Mouse (Mus musculus): Measurements from ENCODE around the gene Fam118b.

The Fam118b gene

GRCm38 (mm10) chr9:35282006-35282850 lies 14.6 kb upstream of the Fam118b start:
- Histone ChIP-seq H3K36me3 (ENCODE audit: insufficient read depth, low read length) (peaks cover 9% of the 10 kb centered on the region), H3K27me3 (ENCODE audit: insufficient read depth, low read length) (peaks cover 6% of the 10 kb centered on the region; the same call in 1 of the 2 replicates), H3K4me3 (replicated peaks; ENCODE audit: low read length) (no peak overlapping the region), H3K9me3 (ENCODE audit: low read length) (peaks cover 4% of the 10 kb centered on the region; the same call in 1 of the 2 replicates), H3K4me1 (replicated peaks; ENCODE audit: low read depth, low read length) (no peaks in the 10 kb centered on the region; the same call in 1 of the 2 replicates)
- no peak for TF ChIP-seq NANOG (IDR thresholded peaks at IDR 0.05; ENCODE audit: borderline replicate concordance, low read length)
- no peak for TF ChIP-seq POU5F1 (IDR thresholded peaks at IDR 0.05; ENCODE audit: borderline replicate concordance, low read length)
- TF ChIP-seq CTCF (conservative IDR thresholded peaks at IDR 0.05; ENCODE audit: low read length), result peak; percentile 48

- Histone ChIP-seq H3K4me1 (replicated peaks; ENCODE audit: low read depth, low read length) (no peaks in the 10 kb centered on the region; the same call in 1 of the 2 replicates), H3K27me3 (ENCODE audit: insufficient read depth, low read length) (peaks cover 6% of the 10 kb centered on the region; the same call in 1 of the 2 replicates), H3K9me3 (ENCODE audit: low read length) (peaks cover 4% of the 10 kb centered on the region; the same call in 1 of the 2 replicates), H3K36me3 (ENCODE audit: insufficient read depth, low read length) (peaks cover 45% of the 10 kb centered on the region), H3K4me3 (replicated peaks; ENCODE audit: low read length) (no peak overlapping the region)
- TF ChIP-seq NANOG (IDR thresholded peaks at IDR 0.05; ENCODE audit: borderline replicate concordance, low read length) (no peak), CTCF (conservative IDR thresholded peaks at IDR 0.05; ENCODE audit: low read length) (no peak), POU5F1 (IDR thresholded peaks at IDR 0.05; ENCODE audit: borderline replicate concordance, low read length) (no peak)
Observed at GRCm38 (mm10) chr9:35278451-35278850, 10.8 kb upstream of the Fam118b start.

GRCm38 (mm10) chr9:35277855-35278365 lies 10.3 kb upstream of the Fam118b start:
- peaks cover 4% of the 10 kb centered on the region; the same call in 1 of the 2 replicates for H3K9me3 ChIP-seq (ENCODE audit: low read length)
- peaks cover 50% of the 10 kb centered on the region for H3K36me3 ChIP-seq (ENCODE audit: insufficient read depth, low read length)
- no peak for TF ChIP-seq POU5F1 (IDR thresholded peaks at IDR 0.05; ENCODE audit: borderline replicate concordance, low read length)
- no peak for TF ChIP-seq NANOG (IDR thresholded peaks at IDR 0.05; ENCODE audit: borderline replicate concordance, low read length)
- no peak for TF ChIP-seq CTCF (conservative IDR thresholded peaks at IDR 0.05; ENCODE audit: low read length)
- H3K27me3 ChIP-seq (ENCODE audit: insufficient read depth, low read length), result peaks cover 6% of the 10 kb centered on the region; the same call in 1 of the 2 replicates
- H3K4me1 ChIP-seq (replicated peaks; ENCODE audit: low read depth, low read length), result no peaks in the 10 kb centered on the region; the same call in 1 of the 2 replicates
- H3K4me3 ChIP-seq (replicated peaks; ENCODE audit: low read length), result no peak overlapping the region

GRCm38 (mm10) chr9:35267976-35268715 lies 541 bp upstream of the Fam118b start:
- no peaks in the 10 kb centered on the region for H3K9me3 ChIP-seq (ENCODE audit: low read length)
- TF ChIP-seq CTCF (conservative IDR thresholded peaks at IDR 0.05; ENCODE audit: low read length) (no peak), POU5F1 (IDR thresholded peaks at IDR 0.05; ENCODE audit: borderline replicate concordance, low read length) (no peak), NANOG (IDR thresholded peaks at IDR 0.05; ENCODE audit: borderline replicate concordance, low read length) (no peak)
- H3K4me1 ChIP-seq (replicated peaks; ENCODE audit: low read depth, low read length), result peaks cover 23% of the 10 kb centered on the region

GRCm38 (mm10) chr9:35264509-35264908 lies 3.1 kb downstream of the Fam118b start:
- Histone ChIP-seq H3K9me3 (ENCODE audit: low read length) (no peaks in the 10 kb centered on the region), H3K27me3 (ENCODE audit: insufficient read depth, low read length) (peaks cover 9% of the 10 kb centered on the region), H3K4me1 (replicated peaks; ENCODE audit: low read depth, low read length) (peaks cover 33% of the 10 kb centered on the region), H3K36me3 (ENCODE audit: insufficient read depth, low read length) (peaks cover 3% of the 10 kb centered on the region), H3K4me3 (replicated peaks; ENCODE audit: low read length) (no peak overlapping the region)
- no peak for TF ChIP-seq POU5F1 (IDR thresholded peaks at IDR 0.05; ENCODE audit: borderline replicate concordance, low read length)
- TF ChIP-seq CTCF (conservative IDR thresholded peaks at IDR 0.05; ENCODE audit: low read length), result no peak
- TF ChIP-seq NANOG (IDR thresholded peaks at IDR 0.05; ENCODE audit: borderline replicate concordance, low read length), result no peak

More at GRCm38 (mm10) chr9:35267976-35268715, 541 bp upstream of the Fam118b start:
- Histone ChIP-seq H3K27me3 (ENCODE audit: insufficient read depth, low read length) (peaks cover 9% of the 10 kb centered on the region), H3K36me3 (ENCODE audit: insufficient read depth, low read length) (peaks cover 38% of the 10 kb centered on the region), H3K4me3 (replicated peaks; ENCODE audit: low read length) (peak overlapping the region; percentile 96)

- Histone ChIP-seq H3K27me3 (ENCODE audit: insufficient read depth, low read length) (peaks cover 9% of the 10 kb centered on the region), H3K4me3 (replicated peaks; ENCODE audit: low read length) (no peak overlapping the region), H3K4me1 (replicated peaks; ENCODE audit: low read depth, low read length) (peaks cover 28% of the 10 kb centered on the region), H3K36me3 (ENCODE audit: insufficient read depth, low read length) (no peaks in the 10 kb centered on the region), H3K9me3 (ENCODE audit: low read length) (no peaks in the 10 kb centered on the region)
- no peak for TF ChIP-seq POU5F1 (IDR thresholded peaks at IDR 0.05; ENCODE audit: borderline replicate concordance, low read length)
- no peak for TF ChIP-seq NANOG (IDR thresholded peaks at IDR 0.05; ENCODE audit: borderline replicate concordance, low read length)
- TF ChIP-seq CTCF (conservative IDR thresholded peaks at IDR 0.05; ENCODE audit: low read length), result no peak
Observed at GRCm38 (mm10) chr9:35263431-35263830, 4.2 kb downstream of the Fam118b start.

- Histone ChIP-seq H3K27me3 (ENCODE audit: insufficient read depth, low read length) (peaks cover 9% of the 10 kb centered on the region), H3K4me1 (replicated peaks; ENCODE audit: low read depth, low read length) (peaks cover 25% of the 10 kb centered on the region), H3K9me3 (ENCODE audit: low read length) (no peaks in the 10 kb centered on the region), H3K36me3 (ENCODE audit: insufficient read depth, low read length) (no peaks in the 10 kb centered on the region), H3K4me3 (replicated peaks; ENCODE audit: low read length) (no peak overlapping the region)
- TF ChIP-seq NANOG (IDR thresholded peaks at IDR 0.05; ENCODE audit: borderline replicate concordance, low read length), result no peak
- no peak for TF ChIP-seq CTCF (conservative IDR thresholded peaks at IDR 0.05; ENCODE audit: low read length)
Observed at GRCm38 (mm10) chr9:35262418-35262817, 5.2 kb downstream of the Fam118b start.

GRCm38 (mm10) chr9:35257365-35257764 lies 10.2 kb downstream of the Fam118b start:
- no peak for TF ChIP-seq NANOG (IDR thresholded peaks at IDR 0.05; ENCODE audit: borderline replicate concordance, low read length)
- no peak for TF ChIP-seq POU5F1 (IDR thresholded peaks at IDR 0.05; ENCODE audit: borderline replicate concordance, low read length)
- TF ChIP-seq CTCF (conservative IDR thresholded peaks at IDR 0.05; ENCODE audit: low read length), result no peak
- H3K36me3 ChIP-seq (ENCODE audit: insufficient read depth, low read length), result no peaks in the 10 kb centered on the region
- no peaks in the 10 kb centered on the region for H3K9me3 ChIP-seq (ENCODE audit: low read length)
- no peak overlapping the region for H3K4me3 ChIP-seq (replicated peaks; ENCODE audit: low read length)
- H3K4me1 ChIP-seq (replicated peaks; ENCODE audit: low read depth, low read length), result peaks cover 10% of the 10 kb centered on the region
- no peaks in the 10 kb centered on the region for H3K27me3 ChIP-seq (ENCODE audit: insufficient read depth, low read length)
